Mouse (Mus musculus) heart, adult 11 months (tissue): ENCODE results near the gene Cadm4.
"Not testable (repeated sequence)": the region's sequence is repeated elsewhere in the genome, so short reads cannot be mapped to it uniquely, and the experiment has no call there.

Source experiments
- DNase-seq: peaks from one replicate; pipeline ENCODE4 v3.0.0; 2022

The Cadm4 gene

DNA sequence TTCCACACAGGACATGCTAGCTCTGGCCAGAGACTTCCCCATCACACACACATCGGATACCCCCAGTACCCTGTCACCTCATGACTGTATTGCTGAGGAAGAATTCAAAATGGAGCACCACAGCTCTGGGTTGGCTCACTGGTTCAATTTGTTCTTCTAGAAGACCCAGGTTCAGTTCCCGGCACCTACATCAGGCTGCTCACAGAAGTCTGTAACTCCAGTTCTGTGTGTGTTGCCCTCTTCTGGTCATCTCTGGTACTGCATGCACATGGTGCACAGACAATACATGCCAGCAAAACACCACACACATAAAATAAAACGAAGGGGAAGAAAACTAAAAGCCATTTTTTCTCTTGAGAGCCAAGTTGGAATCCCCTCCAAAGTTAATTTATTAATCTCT, 12.7 kb upstream of the Cadm4 start:
- no peak for DNase-seq

DNA sequence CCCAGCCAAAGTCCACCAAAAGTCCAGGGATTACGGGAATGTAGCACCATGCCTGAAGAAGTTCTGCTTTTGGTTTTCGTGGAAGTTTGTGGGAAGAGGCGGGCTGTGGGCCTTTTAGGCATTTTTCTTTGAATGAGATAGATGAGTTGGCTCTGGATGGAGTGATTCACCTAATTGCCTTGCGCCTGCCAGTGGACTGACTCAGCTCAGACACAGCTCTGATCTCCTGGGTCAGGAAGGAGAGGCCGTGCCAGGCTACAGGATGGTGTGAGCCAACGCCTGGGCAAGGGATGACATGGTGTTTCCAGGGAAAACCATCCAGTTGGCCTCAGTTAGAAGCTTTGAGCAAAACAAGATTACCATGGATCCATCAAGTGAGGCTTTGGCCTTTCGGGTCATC, 11.5 kb upstream of the Cadm4 start:
- DNase-seq: no peak

DNA sequence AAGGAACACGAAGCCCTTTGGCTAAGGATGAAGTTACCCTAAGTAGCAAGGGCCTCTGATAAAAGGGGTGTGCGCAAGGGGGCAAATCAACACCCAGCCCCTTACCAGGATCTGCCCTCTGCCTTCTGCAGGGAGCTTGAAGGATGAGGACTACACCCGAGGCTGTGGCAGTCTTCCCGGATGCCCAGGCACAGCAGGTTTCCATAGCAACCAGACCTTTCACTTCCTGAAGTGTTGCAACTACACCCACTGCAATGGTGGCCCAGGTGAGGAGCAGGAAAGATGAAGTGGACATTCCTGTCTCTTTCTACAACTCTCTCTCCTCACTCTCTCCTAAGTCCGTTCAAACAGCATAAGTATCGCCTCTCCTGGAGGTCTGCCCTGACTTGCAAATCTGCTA, 9.4 kb upstream of the Cadm4 start:
- no peak for DNase-seq

DNA sequence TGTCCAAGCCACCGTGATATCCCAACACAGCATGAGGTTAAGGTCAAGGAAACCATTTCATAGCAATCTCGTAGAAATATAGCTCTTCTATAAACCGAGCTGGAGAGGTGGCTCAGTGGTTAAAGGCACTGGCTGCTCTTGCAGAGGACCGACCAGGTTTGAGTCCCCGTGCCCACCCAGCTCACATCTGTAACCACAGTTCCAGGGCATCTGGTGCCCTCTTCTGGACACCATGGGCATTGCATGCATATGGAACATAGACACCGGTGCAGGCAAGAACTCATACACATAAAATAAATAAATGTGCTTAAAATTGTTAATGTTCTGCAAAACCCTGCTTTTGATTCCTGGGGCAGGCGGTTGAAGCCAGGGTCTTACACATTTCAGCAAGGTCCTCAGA, 8.9 kb upstream of the Cadm4 start:
- no peak for DNase-seq

DNA sequence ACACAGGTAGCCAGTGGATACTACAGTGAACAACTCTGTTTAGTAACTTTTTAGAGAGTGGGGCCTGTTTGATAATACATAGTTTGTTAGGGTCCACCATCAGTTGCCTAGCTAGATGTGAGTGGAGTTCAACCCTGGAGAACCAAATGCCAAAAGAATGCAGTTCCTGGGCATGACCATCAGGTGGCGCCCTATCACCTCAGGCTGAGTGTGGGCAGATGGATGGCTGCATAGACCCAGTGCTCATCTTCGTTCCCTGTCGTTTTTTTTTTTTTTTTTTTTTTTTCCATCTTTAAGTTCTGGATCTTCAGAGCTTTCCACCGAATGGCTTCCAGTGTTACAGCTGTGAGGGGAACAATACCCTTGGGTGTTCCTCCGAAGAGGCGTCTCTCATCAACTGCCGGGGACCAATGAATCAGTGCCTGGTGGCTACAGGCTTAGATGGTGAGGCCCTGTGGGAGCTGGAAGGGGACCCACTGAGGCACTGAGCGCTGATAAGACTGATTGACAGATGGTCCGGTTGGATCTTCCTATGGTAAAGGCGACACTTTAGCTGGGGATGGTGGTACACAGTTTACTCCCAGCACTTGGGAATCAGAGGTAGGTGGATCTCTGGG, 7.8 kb upstream of the Cadm4 start:
- no peak for DNase-seq

DNA sequence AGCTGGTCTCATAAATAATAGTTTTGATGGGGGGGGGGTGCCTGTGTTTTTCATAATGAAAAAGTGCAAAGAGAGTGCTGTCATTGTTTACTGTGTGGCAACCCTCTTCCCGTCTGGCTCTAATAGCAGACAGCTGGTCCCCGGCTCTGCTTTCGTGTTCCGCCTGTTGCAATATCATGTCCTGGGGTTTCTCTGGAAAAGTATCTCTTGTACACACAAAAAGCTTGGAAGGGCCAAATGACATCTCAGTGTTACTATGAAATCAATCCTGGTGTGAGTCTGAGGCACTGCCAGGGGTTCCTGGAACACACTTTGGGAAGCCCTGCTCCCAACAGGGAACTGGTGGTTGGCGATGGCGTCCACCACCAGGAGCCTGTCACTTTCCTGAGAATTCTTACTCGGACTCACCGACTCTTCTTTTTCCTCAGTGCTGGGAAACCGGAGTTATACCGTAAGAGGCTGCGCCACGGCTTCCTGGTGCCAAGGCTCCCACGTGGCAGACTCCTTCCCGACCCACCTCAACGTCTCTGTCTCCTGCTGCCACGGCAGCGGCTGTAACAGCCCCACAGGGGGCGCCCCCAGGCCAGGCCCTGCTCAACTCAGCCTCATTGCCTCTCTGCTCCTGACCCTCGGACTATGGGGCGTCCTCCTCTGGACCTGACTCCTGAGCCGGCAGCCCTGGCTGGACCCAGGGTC, 6.9 kb upstream of the Cadm4 start:
- no peak for DNase-seq

DNA sequence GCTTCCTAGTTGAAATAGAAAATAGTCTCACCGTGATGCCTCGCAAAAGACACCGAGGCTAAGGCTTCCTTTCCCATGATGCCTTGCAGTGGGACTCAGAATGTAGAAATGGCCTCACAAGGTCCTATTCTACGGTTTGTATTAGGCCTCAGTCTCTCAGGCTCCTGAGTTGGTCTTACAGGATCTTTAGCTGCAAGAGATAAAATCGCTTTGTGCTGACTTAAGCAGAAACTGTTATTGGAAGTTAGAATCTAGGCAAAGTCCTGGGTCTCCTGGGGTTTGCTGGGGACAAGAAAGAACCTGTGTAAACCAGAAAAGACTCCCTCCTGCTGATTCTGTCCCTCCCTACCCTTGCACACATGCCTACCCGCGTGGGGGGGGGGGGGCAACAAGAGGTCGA, 5.5 kb upstream of the Cadm4 start:
- no peak for DNase-seq

DNA sequence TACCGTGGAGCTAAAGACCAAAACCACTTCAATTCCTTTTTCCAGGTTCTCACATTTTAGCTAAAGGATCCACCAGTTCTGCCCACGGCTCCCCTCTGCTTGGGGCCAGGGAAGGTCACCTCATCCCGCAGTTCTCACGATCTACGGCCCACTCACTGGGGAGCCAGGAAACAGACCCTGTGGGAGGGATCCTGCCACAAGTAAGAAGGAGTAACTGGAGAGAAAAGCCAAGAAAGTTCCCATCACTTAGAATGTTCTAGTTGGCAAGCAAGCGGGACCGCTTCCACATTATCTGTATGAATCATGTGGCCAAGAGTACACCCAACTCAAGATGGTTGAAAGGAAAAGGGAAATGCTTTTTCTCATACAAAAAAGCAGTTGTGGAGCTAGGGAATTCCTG, 5.0 kb upstream of the Cadm4 start:
- DNase-seq: no peak

DNA sequence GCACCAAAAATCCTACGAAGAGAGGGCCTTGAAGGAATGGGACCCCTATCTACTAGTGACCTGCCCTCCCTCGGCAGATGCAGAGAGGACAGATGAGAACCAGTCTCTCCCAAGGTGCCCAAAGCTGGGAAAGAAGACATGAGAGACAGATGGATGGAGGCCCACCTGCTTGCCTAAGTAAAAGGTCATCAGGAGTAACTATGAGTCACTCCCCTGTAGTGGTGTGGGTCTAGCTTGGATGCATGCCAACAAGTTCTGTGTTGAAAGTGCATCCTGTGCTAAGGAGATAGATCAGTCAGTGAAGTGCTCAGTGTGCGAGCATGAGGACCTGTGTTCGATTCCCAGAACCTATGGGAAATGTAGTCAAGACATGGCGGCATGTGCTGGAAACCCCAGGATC, 2.9 kb upstream of the Cadm4 start:
- no peak for DNase-seq

DNA sequence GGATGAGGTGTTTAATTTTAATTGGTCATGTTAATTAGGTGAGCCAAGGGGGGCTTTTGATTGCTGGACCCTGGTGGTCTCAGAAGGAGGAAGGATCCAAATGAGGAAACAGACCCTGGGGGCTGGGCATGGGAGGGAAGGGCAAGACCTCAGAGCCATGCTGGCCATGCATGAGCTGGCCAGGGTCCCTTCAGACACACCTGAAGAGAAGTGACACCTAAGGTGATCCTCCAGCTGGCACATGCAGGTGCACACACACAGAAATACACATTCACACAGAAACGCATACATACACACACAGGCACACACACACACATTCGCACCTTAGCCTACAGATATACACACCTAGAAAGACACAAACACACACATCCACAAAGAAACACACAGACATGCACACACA, 2.1 kb upstream of the Cadm4 start:
- DNase-seq: no peak

DNA sequence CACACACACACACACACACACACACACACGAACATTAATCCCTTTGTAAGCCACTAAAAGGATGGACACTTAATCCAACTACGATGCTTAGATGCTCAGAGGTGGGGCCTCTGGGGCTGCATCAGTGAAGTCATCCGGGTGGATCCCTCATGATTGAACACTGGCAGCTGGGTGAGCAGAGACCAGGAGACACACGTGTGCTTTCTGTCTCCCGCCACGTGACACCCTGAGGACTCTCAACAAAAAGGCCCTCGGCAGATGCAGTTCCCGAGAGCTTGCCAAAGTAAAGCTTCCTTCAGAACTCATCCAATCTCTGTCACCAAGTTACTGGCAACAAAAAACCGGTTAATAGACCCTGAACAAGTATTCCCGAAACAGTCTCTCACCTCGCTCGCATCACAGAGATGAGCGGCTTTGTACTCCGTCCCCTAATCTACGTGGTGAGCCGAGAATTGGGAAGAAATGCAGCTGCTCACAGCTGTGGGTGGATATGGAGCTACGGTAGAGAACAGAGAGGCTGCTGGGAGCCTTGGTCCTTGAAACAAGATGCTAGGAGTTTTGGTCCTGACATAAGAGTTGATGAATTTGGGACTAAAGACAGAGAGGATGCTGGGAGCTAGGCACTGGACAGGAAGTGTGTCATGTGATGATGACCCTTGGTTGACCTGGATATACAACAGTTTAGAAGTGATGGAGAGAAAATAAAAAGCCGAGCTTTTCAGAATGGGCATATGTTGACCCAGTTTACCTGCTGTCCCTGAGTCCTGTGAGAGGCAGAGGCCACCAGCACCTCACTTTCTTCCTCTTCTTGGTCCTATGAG, 1.5 kb upstream of the Cadm4 start:
- peak; percentile 98 for DNase-seq

DNA sequence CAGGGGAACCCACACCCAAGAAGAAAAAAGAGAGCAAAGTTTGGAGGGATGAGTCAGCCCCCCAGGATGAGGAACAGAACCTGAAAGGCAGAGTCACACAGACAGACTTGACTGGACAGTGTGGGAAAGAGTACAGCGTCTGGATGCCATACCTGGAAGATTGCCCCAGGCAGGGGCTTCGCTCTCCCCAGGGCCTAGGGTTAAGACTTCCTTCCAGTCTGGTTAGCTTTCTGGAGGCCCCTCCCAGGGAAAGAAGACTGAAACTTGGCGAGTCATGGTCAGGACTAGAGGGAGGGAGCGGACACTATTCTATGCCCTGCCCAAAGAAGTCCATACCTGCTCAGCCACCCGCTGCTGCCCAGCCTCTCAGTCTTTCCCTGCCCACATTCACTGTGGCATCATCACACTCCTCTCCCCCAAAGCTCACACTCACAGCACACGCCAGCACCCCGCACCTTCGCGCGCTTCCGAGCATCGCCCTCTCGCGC, 793 bp upstream of the Cadm4 start:
- no peak for DNase-seq

DNA sequence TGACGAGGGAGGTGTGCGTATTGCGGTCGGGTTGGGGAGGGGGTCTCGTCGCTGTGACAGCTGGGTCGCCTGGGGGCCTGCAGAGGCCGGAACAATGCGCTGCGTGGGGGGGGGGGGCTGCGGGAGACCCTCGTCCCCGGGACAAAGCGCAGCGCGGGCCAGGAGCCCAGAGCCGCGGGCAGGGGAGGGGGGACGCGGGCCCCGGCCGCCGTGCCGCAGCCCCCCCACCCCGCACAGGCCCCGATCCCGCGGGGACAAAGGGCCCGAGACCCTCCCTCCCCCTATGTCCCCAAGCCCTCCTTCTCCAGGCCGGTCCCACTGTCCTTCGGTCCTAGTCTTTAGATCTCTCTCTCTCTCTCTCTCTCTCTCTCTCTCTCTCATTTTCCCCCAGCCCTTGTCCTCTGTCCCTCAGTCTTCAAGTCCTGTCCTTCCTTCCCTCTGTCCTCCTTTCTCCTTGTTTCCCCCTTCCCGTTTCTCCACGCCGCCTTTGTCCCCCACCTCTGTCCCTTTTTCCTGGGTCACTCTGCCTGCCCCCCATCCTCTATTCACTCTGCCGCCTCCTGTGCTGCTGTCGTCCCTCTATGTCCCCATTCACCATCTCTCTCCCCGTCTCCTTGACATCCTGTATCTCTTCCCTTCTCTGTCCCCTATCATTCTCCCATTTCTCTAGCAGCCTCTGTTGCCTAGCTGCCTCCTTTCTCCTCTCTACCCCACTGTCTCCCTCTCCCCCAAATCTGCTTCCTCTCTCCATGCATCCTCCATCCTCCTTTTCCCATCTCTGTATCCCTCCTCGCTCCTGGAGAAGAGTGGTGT, 591 bp downstream of the Cadm4 start:
- no peak for DNase-seq

DNA sequence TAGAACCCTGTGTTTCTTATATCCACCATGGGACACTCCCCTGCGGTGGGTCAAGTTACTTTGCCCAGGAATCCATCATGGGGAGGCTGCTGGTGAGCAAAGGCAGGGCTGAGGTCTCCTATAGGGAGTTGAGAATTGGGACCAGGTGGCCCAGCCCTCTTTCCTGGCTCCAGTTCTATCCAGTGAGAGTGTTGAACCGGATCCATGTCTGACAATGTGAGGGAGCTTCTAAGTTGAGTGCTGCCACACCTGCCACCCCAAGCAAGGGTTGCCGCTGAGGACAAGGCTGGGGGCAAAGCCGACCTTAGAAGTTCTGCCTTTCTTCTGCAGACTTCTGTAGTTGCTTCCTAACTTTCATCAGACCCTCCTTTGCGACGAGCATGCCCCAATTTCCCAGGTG, 1.5 kb downstream of the Cadm4 start:
- DNase-seq: not testable (repeated sequence)

DNA sequence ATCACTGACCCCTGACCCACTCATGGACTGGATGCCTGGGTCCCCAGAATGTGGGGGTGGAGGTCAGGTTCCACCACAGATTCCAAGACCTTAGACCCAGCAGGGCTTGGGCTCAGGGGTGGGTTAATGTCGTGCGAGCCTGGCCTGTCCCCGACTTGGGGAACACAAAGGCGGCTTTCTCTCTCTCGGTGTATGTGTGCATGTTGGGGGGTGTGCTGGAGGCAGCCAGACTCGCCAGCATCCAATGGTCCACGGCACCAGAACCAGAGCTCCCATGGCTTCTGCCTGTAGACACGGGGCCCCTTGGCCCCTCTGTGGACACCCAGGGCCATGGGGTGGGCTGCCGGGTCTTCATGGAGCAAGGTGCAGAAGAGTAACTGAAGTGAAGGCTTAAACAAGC, 3.7 kb downstream of the Cadm4 start:
- DNase-seq: no peak

DNA sequence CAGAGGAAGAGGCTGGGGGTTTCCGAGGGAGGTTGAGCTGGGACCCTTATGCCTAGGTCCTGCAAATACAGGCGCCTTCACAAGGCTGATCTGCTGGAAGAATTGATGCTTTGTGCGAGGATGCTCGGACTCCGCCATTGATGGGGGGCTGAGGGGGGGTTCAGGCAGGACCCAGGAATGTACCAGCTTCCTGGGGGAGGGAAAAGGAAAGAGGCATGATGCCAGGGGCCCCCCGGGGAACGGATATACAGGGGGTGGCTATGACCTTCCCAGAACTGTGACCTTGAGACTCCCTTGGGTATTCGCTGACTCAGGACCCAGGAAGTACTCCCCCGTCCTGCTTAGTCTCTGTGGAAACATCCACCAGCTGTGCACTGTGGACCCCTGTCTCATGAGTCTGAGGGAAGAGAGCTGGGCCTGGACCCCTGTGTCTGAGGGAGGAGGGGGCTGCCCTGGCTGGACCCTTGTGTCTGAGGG, 4.9 kb downstream of the Cadm4 start:
- no peak for DNase-seq

DNA sequence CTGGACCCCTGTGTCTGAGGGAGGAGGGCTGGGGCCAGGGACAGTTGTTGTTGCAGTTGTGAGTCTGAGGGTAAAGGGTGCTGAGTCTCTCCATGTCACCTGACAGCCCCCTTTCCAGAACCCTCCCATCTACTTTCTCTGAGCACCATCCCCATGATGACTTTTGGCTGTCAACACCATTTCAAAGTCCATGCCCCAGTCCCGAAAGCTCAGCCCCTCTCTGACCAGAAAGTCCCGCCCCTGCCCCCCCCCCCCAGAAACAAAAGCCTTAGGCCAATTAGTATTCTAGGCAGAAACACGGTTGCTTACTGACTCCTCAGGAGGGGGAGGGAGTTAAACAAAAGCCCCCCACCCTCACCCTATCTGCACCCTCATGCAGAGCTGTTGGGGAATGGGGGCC, 5.6 kb downstream of the Cadm4 start:
- DNase-seq: no peak

DNA sequence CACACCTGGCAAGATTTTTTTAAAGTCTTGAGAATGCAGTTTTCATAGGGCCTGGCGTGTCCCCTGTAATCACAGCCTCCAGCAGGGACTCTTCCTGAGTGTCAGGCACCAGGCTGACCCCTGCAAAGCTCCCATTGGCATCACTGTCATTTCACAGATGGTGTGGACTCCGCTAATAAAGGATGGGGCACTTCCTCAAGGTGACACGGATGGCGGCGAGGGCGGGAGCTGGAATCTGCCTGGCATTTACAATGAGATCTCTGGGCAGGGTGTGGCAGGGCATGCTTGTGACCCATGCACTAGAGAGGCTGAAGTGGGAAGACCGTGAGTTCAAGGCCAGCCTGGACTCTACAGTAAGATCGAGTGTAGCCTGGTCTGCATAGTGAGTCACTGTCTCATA, 6.5 kb downstream of the Cadm4 start:
- no peak for DNase-seq

DNA sequence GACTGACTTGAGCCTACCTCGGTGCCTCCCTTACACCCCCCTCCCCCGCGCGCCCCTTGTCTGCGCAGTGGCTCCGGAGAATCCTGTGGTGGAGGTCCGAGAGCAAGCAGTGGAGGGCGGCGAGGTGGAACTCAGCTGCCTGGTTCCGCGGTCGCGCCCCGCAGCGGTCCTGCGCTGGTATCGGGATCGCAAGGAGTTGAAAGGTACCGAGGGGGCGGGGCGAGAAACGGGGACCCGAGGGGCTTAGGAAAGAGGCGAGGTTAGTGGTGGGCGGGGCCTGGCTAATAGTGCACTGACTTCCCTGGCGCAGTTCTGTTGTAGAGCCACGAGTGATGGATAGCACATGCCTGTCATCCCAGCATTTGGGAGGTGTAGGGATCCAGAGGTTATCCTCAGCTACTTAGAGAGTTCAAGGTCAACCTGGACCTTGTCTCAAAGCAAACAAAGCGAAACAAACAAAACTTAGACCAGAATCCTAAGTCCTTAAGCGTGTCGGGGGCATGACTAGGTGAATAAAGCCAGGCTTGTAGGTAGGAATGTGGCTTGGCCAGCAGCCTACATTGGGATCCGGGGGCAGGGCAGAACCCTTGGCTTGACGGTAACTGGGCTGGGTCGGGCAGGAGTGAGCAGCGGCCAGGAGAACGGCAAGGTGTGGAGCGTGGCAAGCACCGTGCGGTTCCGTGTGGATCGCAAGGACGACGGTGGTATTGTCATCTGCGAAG, 18.2 kb downstream of the Cadm4 start:
- no peak for DNase-seq

DNA sequence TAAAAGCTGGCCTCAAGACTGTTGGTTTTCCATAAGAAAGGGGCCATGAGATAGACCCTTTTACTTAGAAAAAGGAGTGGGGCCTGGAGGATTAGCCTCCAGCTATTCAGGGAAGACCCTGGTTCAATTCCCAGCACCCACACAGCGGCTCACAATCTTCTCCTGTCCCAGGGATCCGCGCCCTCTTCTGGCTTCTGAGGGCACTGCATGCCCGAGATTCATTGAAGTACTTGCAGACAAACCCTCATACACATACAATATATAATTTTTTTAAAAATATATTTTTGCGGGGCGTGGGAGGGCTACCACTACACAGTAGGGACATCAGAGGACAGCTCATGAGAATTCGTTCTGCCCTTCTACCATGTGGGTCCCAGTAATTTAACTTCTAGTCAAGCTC, 19.1 kb downstream of the Cadm4 start:
- DNase-seq: no peak

DNA sequence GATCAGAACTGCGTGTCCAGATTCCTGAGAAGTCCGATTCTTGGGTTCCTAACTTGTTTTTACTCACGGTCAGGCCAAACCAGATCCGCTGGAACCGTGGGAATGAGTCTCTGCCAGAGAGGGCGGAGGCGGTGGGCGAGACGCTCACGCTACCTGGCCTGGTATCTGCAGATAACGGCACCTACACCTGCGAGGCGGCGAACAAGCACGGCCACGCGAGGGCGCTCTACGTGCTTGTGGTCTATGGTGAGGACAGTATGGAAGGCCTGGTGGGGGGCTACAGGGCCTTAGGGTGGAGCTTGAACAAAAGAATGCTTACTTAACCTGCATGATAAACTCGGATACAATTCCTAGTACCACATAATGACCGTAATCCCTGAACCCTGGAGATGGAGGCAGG, 19.7 kb downstream of the Cadm4 start:
- DNase-seq: no peak

DNA sequence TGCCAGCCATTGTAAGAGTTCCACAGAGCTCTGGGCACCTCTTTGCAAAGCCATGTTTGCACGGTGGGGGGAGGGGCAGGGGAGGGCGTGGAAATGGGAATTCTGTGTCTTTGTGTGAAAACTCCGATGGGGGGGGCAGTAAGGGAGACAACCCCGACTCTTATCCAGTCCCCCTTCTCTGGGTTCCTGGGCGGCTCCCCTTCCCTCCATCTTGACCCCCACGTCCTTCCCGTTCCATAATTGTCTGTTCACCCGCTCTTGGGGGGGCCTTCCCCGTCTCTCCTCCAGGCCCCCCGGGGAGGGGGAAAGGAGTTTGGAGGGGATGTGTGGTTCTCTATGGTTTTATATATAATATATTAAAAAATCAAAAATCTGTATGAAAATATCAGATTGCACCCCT, 22.2 kb downstream of the Cadm4 start:
- no peak for DNase-seq
